Mouse (Mus musculus) testis, adult 2 months (tissue): Measurements from ENCODE around the gene Tgm6.

Experiments
- CTCF ChIP-seq: fragments of 200-500 bp; IDR thresholded peaks from 2 replicates; pipeline ENCODE4 v1.5.1; 2012; ENCODE audit warnings: low read depth, mild to moderate bottlenecking, inconsistent platforms, low read length, moderate library complexity; ENCODE audit not compliant: control insufficient read depth, insufficient read depth, insufficient replicate concordance
- POLR2A ChIP-seq: fragments of 200-500 bp; IDR thresholded peaks from 2 replicates; pipeline ENCODE4 v1.6.1; 2012; ENCODE audit warnings: low read depth, mild to moderate bottlenecking, inconsistent platforms, low read length, moderate library complexity; ENCODE audit not compliant: control insufficient read depth

GRCm38 (mm10) chr2:130178706-130179506, 66.7 kb downstream of the Tgm6 start, which contains the start of gene Snrpb:
- no peak for TF ChIP-seq CTCF
- TF ChIP-seq POLR2A: peak; percentile 80
